Mouse (Mus musculus): Measurements from ENCODE around the gene 7530416G11Rik. TPM values are rescaled to one million over a fixed set of nuclear protein-coding genes. Genes with fewer than 3 reads are reported as not detected.

7530416G11Rik gene
- total and polyA plus RNA-seq, 3 experiments = not detected

DNA sequence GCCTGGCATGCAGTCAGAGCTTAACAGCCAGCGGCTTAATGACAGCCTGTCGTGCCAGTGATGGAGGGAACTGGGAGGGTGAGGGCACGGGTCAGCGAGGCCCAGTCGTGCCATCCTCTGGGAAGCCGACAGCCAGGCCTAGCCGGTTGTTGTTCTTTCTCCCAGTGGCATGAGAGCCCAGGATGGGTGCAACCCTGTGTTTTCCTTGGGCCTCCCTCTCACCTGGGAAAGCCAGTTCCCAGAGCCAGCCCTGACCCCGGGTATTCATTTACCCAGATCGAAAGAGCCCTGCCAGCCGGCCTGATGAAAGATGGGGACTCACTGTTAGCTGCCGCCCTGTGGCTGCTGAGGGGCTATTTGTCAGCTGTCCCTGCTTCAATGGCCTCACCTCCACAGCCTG, 35.1 kb upstream of the 7530416G11Rik start:
- Histone ChIP-seq H3K9me3 (replicated peaks; ENCODE audit: low read length) (no peaks in the 10 kb centered on the region), H3K4me1 (ENCODE audit: control insufficient read depth in 1 of 2, insufficient read depth in 2 of 2) (no peaks in the 10 kb centered on the region), H3K27ac (ENCODE audit: insufficient read depth, low read depth) (no peak overlapping the region), H3K27me3 (replicated peaks) (peaks cover 94% of the 10 kb centered on the region), H3K9ac (ENCODE audit: insufficient read depth, low read depth) (no peak overlapping the region), H3K79me2 (replicated peaks; ENCODE audit: control insufficient read depth, extremely low read depth, insufficient read depth, poor library complexity, severe bottlenecking) (no peaks in the 10 kb centered on the region), H3K4me3 (replicated peaks in 1 of 3; ENCODE audit: low read depth in 2 of 3, low read length in 2 of 3, poor library complexity in 1 of 3) (no peak overlapping the region), H3K36me3 (replicated peaks in 1 of 2; ENCODE audit: control insufficient read depth in 1 of 2, insufficient read depth in 1 of 2, low read length in 1 of 2) (no peaks in the 10 kb centered on the region), H3K4me2 (ENCODE audit: insufficient read depth, low read depth, poor library complexity, severe bottlenecking) (no peak overlapping the region)
- no peak for DNase-seq (ENCODE audit: extremely low read depth)
- in situ Hi-C loops (cut with MboI; ENCODE audit: low pct_ligation_motif_present, low pct_unique_long_range_greater_than_20kb, low sequenced_read_pairs) = no loop called here
- dilution Hi-C loops (cut with MboI; ENCODE audit: extremely low pct_ligation_motif_present, extremely low pct_unique_long_range_greater_than_20kb, low sequenced_read_pairs) = no loop called here
- TF ChIP-seq TBP (conservative IDR thresholded peaks at IDR 0.05; ENCODE audit: low read depth, low read length) (no peak), ZMIZ1 (IDR thresholded peaks at IDR 0.05; ENCODE audit: low read depth, low read length) (no peak), BHLHE40 (IDR thresholded peaks at IDR 0.05; ENCODE audit: low read depth, low read length) (no peak), JUND (conservative IDR thresholded peaks at IDR 0.05; ENCODE audit: low read depth, low read length) (no peak), EP300 (IDR thresholded peaks at IDR 0.05; ENCODE audit: low read length) (no peak), POLR2AphosphoS2 (IDR thresholded peaks at IDR 0.05; ENCODE audit: low read depth, low read length) (no peak), ETS1 (conservative IDR thresholded peaks at IDR 0.05; ENCODE audit: low read depth, low read length) (no peak), SIN3A (IDR thresholded peaks at IDR 0.05; ENCODE audit: low read length) (no peak), CHD1 (IDR thresholded peaks at IDR 0.05; ENCODE audit: low read depth, low read length) (no peak)

GRCm38 (mm10) chr15:85537151-85537550, 34.1 kb upstream of the 7530416G11Rik start:
- no peak overlapping the region for H3K4me2 ChIP-seq (ENCODE audit: insufficient read depth, low read depth, poor library complexity, severe bottlenecking)
- no peak for DNase-seq (ENCODE audit: extremely low read depth)
- in situ Hi-C loops (cut with MboI; ENCODE audit: low pct_ligation_motif_present, low pct_unique_long_range_greater_than_20kb, low sequenced_read_pairs) (no loop called here), dilution Hi-C loops (cut with MboI; ENCODE audit: extremely low pct_ligation_motif_present, extremely low pct_unique_long_range_greater_than_20kb, low sequenced_read_pairs) (no loop called here)
- H3K4me3 ChIP-seq (replicated peaks in 1 of 3; ENCODE audit: low read depth in 2 of 3, low read length in 2 of 3, poor library complexity in 1 of 3) = no peak overlapping the region
- H3K9ac ChIP-seq (ENCODE audit: insufficient read depth, low read depth) = no peak overlapping the region
- H3K27me3 ChIP-seq (replicated peaks) = peaks cover 92% of the 10 kb centered on the region
- H3K27ac ChIP-seq (ENCODE audit: insufficient read depth, low read depth) = no peak overlapping the region
- no peaks in the 10 kb centered on the region for H3K36me3 ChIP-seq (replicated peaks in 1 of 2; ENCODE audit: control insufficient read depth in 1 of 2, insufficient read depth in 1 of 2, low read length in 1 of 2)
- H3K4me1 ChIP-seq (ENCODE audit: control insufficient read depth in 1 of 2, insufficient read depth in 2 of 2) = no peaks in the 10 kb centered on the region
- TF ChIP-seq CTCF (conservative IDR thresholded peaks at IDR 0.05 in 1 of 2, IDR thresholded peaks at IDR 0.05 in 1 of 2; ENCODE audit: low read depth in 2 of 2, low read length in 2 of 2) (no peak), HCFC1 (IDR thresholded peaks at IDR 0.05; ENCODE audit: low read depth, low read length) (no peak), MYC (IDR thresholded peaks at IDR 0.05; ENCODE audit: low read depth, low read length) (no peak), MAFK (IDR thresholded peaks at IDR 0.05; ENCODE audit: insufficient replicate concordance, low read length) (no peak)
- no peaks in the 10 kb centered on the region for H3K9me3 ChIP-seq (replicated peaks; ENCODE audit: low read length)
- no peaks in the 10 kb centered on the region for H3K79me2 ChIP-seq (replicated peaks; ENCODE audit: control insufficient read depth, extremely low read depth, insufficient read depth, poor library complexity, severe bottlenecking)

DNA sequence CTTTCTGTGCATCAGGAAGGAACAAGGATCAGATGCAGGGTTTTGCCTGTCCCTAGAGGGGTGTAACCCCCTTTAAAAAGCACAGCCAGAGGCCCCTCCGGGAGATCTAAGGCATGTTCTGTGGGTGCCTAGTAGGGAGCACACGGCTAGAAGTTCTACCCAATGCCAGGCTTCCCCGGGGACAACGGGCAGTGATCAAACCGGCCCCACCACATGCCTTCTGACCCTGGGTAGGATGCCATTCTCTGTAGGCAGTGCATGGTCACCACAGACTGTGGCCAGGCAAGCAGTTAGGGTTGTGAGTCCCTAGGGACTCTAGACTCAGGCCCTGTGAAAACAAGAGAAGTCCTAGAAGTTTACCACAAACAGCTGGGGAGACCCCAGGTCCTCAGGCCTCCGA, 31.6 kb upstream of the 7530416G11Rik start:
- H3K9me3 ChIP-seq (replicated peaks; ENCODE audit: low read length) = no peaks in the 10 kb centered on the region
- peaks cover 92% of the 10 kb centered on the region for H3K27me3 ChIP-seq (replicated peaks)
- no peak for DNase-seq (ENCODE audit: extremely low read depth)
- TF ChIP-seq NELFE (IDR thresholded peaks at IDR 0.05; ENCODE audit: low read depth, low read length) (no peak), ETS1 (conservative IDR thresholded peaks at IDR 0.05; ENCODE audit: low read depth, low read length) (no peak), MAX (IDR thresholded peaks at IDR 0.05; ENCODE audit: low read length) (no peak), EP300 (IDR thresholded peaks at IDR 0.05; ENCODE audit: low read length) (no peak), MYC (IDR thresholded peaks at IDR 0.05; ENCODE audit: low read depth, low read length) (no peak), TBP (conservative IDR thresholded peaks at IDR 0.05; ENCODE audit: low read depth, low read length) (no peak), SIN3A (IDR thresholded peaks at IDR 0.05; ENCODE audit: low read length) (no peak), CHD2 (IDR thresholded peaks at IDR 0.05; ENCODE audit: low read length) (no peak), UBTF (IDR thresholded peaks at IDR 0.05; ENCODE audit: low read depth, low read length) (no peak), HCFC1 (IDR thresholded peaks at IDR 0.05; ENCODE audit: low read depth, low read length) (no peak), ZKSCAN1 (IDR thresholded peaks at IDR 0.05; ENCODE audit: borderline replicate concordance, low read depth, low read length) (no peak), MAFK (IDR thresholded peaks at IDR 0.05; ENCODE audit: insufficient replicate concordance, low read length) (no peak), ZC3H11A (IDR thresholded peaks at IDR 0.05; ENCODE audit: low read depth, low read length) (no peak)
- no peak overlapping the region for H3K4me3 ChIP-seq (replicated peaks in 1 of 3; ENCODE audit: low read depth in 2 of 3, low read length in 2 of 3, poor library complexity in 1 of 3)
- no peaks in the 10 kb centered on the region for H3K79me2 ChIP-seq (replicated peaks; ENCODE audit: control insufficient read depth, extremely low read depth, insufficient read depth, poor library complexity, severe bottlenecking)
- H3K4me2 ChIP-seq (ENCODE audit: insufficient read depth, low read depth, poor library complexity, severe bottlenecking) = no peak overlapping the region
- H3K9ac ChIP-seq (ENCODE audit: insufficient read depth, low read depth) = no peak overlapping the region
- dilution Hi-C loops (cut with MboI; ENCODE audit: extremely low pct_ligation_motif_present, extremely low pct_unique_long_range_greater_than_20kb, low sequenced_read_pairs) = no loop called here
- no peaks in the 10 kb centered on the region for H3K4me1 ChIP-seq (ENCODE audit: control insufficient read depth in 1 of 2, insufficient read depth in 2 of 2)
- in situ Hi-C loops (cut with MboI; ENCODE audit: low pct_ligation_motif_present, low pct_unique_long_range_greater_than_20kb, low sequenced_read_pairs) = no loop called here
- no peaks in the 10 kb centered on the region for H3K36me3 ChIP-seq (replicated peaks in 1 of 2; ENCODE audit: control insufficient read depth in 1 of 2, insufficient read depth in 1 of 2, low read length in 1 of 2)
- no peak overlapping the region for H3K27ac ChIP-seq (ENCODE audit: insufficient read depth, low read depth)
